Mouse (Mus musculus) cerebellum, adult 2 months (tissue): ENCODE measurements around the gene Slc7a1.

Source experiments
- CTCF ChIP-seq: fragments of 200-500 bp; IDR thresholded peaks from 2 replicates; pipeline ENCODE4 v1.5.1; 2011; ENCODE audit warnings: low read depth, mild to moderate bottlenecking, control low read depth, low read length, moderate library complexity, borderline replicate concordance; ENCODE audit not compliant: insufficient read depth
- POLR2A ChIP-seq: fragments of 200-500 bp; IDR thresholded peaks from 2 replicates; pipeline ENCODE4 v1.6.1; 2011; ENCODE audit warnings: low read length, control low read depth, borderline replicate concordance; ENCODE audit not compliant: insufficient read depth

DNA sequence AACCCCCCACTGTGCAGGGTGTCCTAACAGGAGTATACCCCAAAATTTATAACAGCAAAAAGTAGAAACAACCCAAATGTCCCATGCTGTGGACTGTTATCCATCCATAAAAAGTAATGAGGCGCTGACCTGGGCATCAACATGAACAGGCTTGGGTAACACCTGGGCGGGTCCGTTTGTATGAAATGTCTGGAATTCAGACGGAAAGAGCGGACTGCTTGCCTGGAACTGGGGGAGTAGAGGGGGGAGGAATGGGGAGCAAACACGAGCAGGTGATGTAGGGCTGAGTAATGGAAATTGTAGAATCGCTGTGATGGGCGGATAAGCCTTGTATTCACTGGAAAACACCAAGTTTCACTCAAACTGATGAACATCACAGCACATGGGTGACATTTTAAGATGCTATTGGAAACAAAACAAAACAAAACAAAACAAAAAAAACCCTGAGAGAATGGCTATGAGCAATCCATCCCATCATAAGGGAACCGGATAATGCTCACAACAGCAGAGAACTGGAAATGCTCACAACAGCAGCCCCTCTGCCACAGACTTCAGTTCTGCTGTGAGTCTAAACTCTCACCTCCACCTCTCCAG, 26.5 kb downstream of the Slc7a1 start:
- TF ChIP-seq CTCF, result no peak
- no peak for TF ChIP-seq POLR2A
